ENCODE assay signal across 10 mouse cellular contexts in genomic region chr12:112747606-112747970, GRCm38 (mm10). TPM values are rescaled to one million over a fixed set of nuclear protein-coding genes. Genes with fewer than 3 reads are reported as not detected.
A peak's percentile ranks its signal among the peaks of the same experiment; 100 is the strongest.
DNase-seq lines count a peak whose midpoint lies in the region; ATAC-seq lines count a peak whose summit lies in the region.
"Had no signal": no experiment of that assay in that cellular context is flagged by ENCODE, and none has a peak within 500 bp of the region (broad histone marks: within the 10 kb centered on the region; RNA-seq: fewer than 3 reads in every experiment).

No protein-coding gene starts in this region.

- H3K4me3 ChIP-seq in liver, embryonic 16.5 days (ENCODE audit: low read depth, low read length) = no peak overlapping the region
- H3K4me3 ChIP-seq in liver, embryonic 11.5 days (ENCODE audit: low read depth, low read length) = no peak overlapping the region
- no peak overlapping the region for H3K4me3 ChIP-seq in hindbrain, embryonic 16.5 days (ENCODE audit: low read length)
- no peak overlapping the region for H3K4me3 ChIP-seq in neural tube, embryonic 14.5 days (ENCODE audit: low read depth, low read length)
- H3K4me3 ChIP-seq: left cerebral cortex, adult 2 months had no signal

- H3K4me1 ChIP-seq in liver, embryonic 16.5 days (ENCODE audit: control insufficient read depth, low read depth, low read length) = no peaks in the 10 kb centered on the region; the same call in 1 of the 2 replicates
- H3K4me1 ChIP-seq in liver, embryonic 11.5 days (replicated peaks; ENCODE audit: control insufficient read depth, insufficient read depth, low read length) = 0 out of 2 replicates have a peak, but pooled peaks cover 2% of the 10 kb centered on the region
- peaks cover 8% of the 10 kb centered on the region for H3K4me1 ChIP-seq in hindbrain, embryonic 16.5 days (ENCODE audit: control insufficient read depth, insufficient read depth, low read depth, low read length)
- H3K4me1 ChIP-seq in neural tube, embryonic 14.5 days (ENCODE audit: control insufficient read depth, insufficient read depth, low read length) = peaks cover 15% of the 10 kb centered on the region

- no peak overlapping the region for H3K9ac ChIP-seq in liver, embryonic 16.5 days (ENCODE audit: low read depth, low read length)
- no peak overlapping the region for H3K9ac ChIP-seq in liver, embryonic 11.5 days (ENCODE audit: low read depth, low read length)
- H3K9ac ChIP-seq in hindbrain, embryonic 16.5 days (ENCODE audit: low read depth, low read length) = peak overlapping the region; percentile 20
- no peak overlapping the region for H3K9ac ChIP-seq in neural tube, embryonic 14.5 days (replicated peaks; ENCODE audit: low read depth, low read length)

- H3K9me3 ChIP-seq in liver, embryonic 16.5 days (replicated peaks; ENCODE audit: control insufficient read depth, low read length) = no peaks in the 10 kb centered on the region
- no peaks in the 10 kb centered on the region for H3K9me3 ChIP-seq in liver, embryonic 11.5 days (ENCODE audit: control insufficient read depth, low read length)
- H3K9me3 ChIP-seq in hindbrain, embryonic 16.5 days (ENCODE audit: control insufficient read depth, low read length) = no peaks in the 10 kb centered on the region
- H3K9me3 ChIP-seq in neural tube, embryonic 14.5 days (ENCODE audit: control insufficient read depth, low read length) = no peaks in the 10 kb centered on the region

- no peak overlapping the region for H3K27ac ChIP-seq in liver, embryonic 16.5 days (ENCODE audit: low read length)
- H3K27ac ChIP-seq in liver, embryonic 11.5 days (ENCODE audit: low read depth, low read length) = no peak overlapping the region
- H3K27ac ChIP-seq in hindbrain, embryonic 16.5 days (ENCODE audit: low read depth, low read length) = peak overlapping the region; percentile 77
- peak overlapping the region; percentile 87 for H3K27ac ChIP-seq in neural tube, embryonic 14.5 days (ENCODE audit: low read depth, low read length)
- H3K27ac ChIP-seq: left cerebral cortex, adult 2 months had no signal

- H3K27me3 ChIP-seq in liver, embryonic 16.5 days (ENCODE audit: control insufficient read depth, insufficient read depth, low read depth, low read length) = no peaks in the 10 kb centered on the region
- H3K27me3 ChIP-seq in liver, embryonic 11.5 days (replicated peaks; ENCODE audit: control insufficient read depth, insufficient read depth, low read length) = no peaks in the 10 kb centered on the region
- no peaks in the 10 kb centered on the region for H3K27me3 ChIP-seq in hindbrain, embryonic 16.5 days (replicated peaks; ENCODE audit: control insufficient read depth, insufficient read depth, low read length)
- no peaks in the 10 kb centered on the region for H3K27me3 ChIP-seq in neural tube, embryonic 14.5 days (ENCODE audit: control insufficient read depth, insufficient read depth, low read length)
- H3K27me3 ChIP-seq: Patski had no signal

- DNase-seq in cerebellum, adult 9-11 months = peak; percentile 23
- no peak for DNase-seq in cerebellum, postnatal 10 days
- no peak for DNase-seq in liver, embryonic 11.5 days (ENCODE audit: low spot score)
- no peak for DNase-seq in embryo, embryonic 10.5 days (ENCODE audit: low spot score)
- DNase-seq in frontal cortex, postnatal 14 days (ENCODE audit: low spot score in 2 of 2) = no peak

- ATAC-seq in liver, embryonic 16.5 days (ENCODE audit: low read depth) = 0 out of 2 replicates have a peak, but pooled peaks have one; percentile 7
- ATAC-seq in liver, embryonic 11.5 days (replicated peaks; ENCODE audit: low FRiP score) = no peak
- ATAC-seq in hindbrain, embryonic 16.5 days = 0 out of 2 replicates have a peak, but pooled peaks have one; percentile 3
- ATAC-seq in neural tube, embryonic 14.5 days (ENCODE audit: low read depth) = peak; percentile 10; the same call in 1 of the 2 replicates
- ATAC-seq: Patski had no signal

- no peaks in the 10 kb centered on the region for H3K36me3 ChIP-seq in liver, embryonic 16.5 days (ENCODE audit: control insufficient read depth, insufficient read depth)
- no peaks in the 10 kb centered on the region for H3K36me3 ChIP-seq in liver, embryonic 11.5 days (ENCODE audit: control insufficient read depth, insufficient read depth, low read length)
- peaks cover 8% of the 10 kb centered on the region; the same call in 1 of the 2 replicates for H3K36me3 ChIP-seq in hindbrain, embryonic 16.5 days (ENCODE audit: control insufficient read depth, insufficient read depth, low read length)
- H3K36me3 ChIP-seq in neural tube, embryonic 14.5 days (ENCODE audit: control insufficient read depth, insufficient read depth, low read length) = peaks cover 15% of the 10 kb centered on the region

- WGBS in liver, embryonic 16.5 days (ENCODE audit: insufficient replicate concordance) = 49% methylated on average over 8 of the region's 8 CpGs
- 76% methylated on average over 8 of the region's 8 CpGs for WGBS in liver, embryonic 11.5 days
- 63% methylated on average over 8 of the region's 8 CpGs for WGBS in hindbrain, embryonic 16.5 days
- 73% methylated on average over 8 of the region's 8 CpGs for WGBS in neural tube, embryonic 14.5 days

- no peak overlapping the region for H3K4me2 ChIP-seq in liver, embryonic 16.5 days (ENCODE audit: low read depth, low read length)
- H3K4me2 ChIP-seq in liver, embryonic 11.5 days = no peak overlapping the region
- H3K4me2 ChIP-seq in hindbrain, embryonic 16.5 days (ENCODE audit: low read length) = no peak overlapping the region
- H3K4me2 ChIP-seq in neural tube, embryonic 14.5 days (ENCODE audit: low read depth, low read length) = no peak overlapping the region

RNA-seq across cellular contexts. Expression of gene Pld4, which starts 12.9 kb away (rescaled TPM):
- 19.4 and 20.3 TPM in 2 replicates for polyA plus RNA-seq in liver, embryonic 16.5 days (2015; fragmentation: Nextera tagmentation; extraction: Ambion mirVana)
- polyA plus RNA-seq in liver, embryonic 11.5 days (2014; fragmentation: Nextera tagmentation; extraction: Ambion mirVana) = 6.3 and 7.4 TPM in 2 replicates
- 5.6 and 7.0 TPM in 2 replicates for polyA plus RNA-seq in hindbrain, embryonic 16.5 days (2015; fragmentation: Nextera tagmentation; extraction: Ambion mirVana)
- 4.5 and 6.9 TPM in 2 replicates for polyA plus RNA-seq in neural tube, embryonic 14.5 days (2014; fragmentation: Nextera tagmentation; extraction: Ambion mirVana)

RNA-seq across cellular contexts. Expression of gene Cep170b, which starts 27.3 kb away (rescaled TPM):
- 2.8 and 3.6 TPM in 2 replicates for polyA plus RNA-seq in liver, embryonic 16.5 days (2015; fragmentation: Nextera tagmentation; extraction: Ambion mirVana)
- 7.9 and 8.0 TPM in 2 replicates for polyA plus RNA-seq in liver, embryonic 11.5 days (2014; fragmentation: Nextera tagmentation; extraction: Ambion mirVana)
- polyA plus RNA-seq in hindbrain, embryonic 16.5 days (2015; fragmentation: Nextera tagmentation; extraction: Ambion mirVana) = 29.5 and 30.6 TPM in 2 replicates
- polyA plus RNA-seq in neural tube, embryonic 14.5 days (2014; fragmentation: Nextera tagmentation; extraction: Ambion mirVana) = 33.2 and 36.1 TPM in 2 replicates

RNA-seq across cellular contexts. Expression of gene Ahnak2, which starts 54.9 kb away (rescaled TPM):
- polyA plus RNA-seq in liver, embryonic 16.5 days (2015; fragmentation: Nextera tagmentation; extraction: Ambion mirVana) = 0.08 and 0.26 TPM in 2 replicates
- polyA plus RNA-seq in liver, embryonic 11.5 days (2014; fragmentation: Nextera tagmentation; extraction: Ambion mirVana) = 0.23 and 0.34 TPM in 2 replicates
- 3.4 and 3.7 TPM in 2 replicates for polyA plus RNA-seq in hindbrain, embryonic 16.5 days (2015; fragmentation: Nextera tagmentation; extraction: Ambion mirVana)
- 3.1 and 4.9 TPM in 2 replicates for polyA plus RNA-seq in neural tube, embryonic 14.5 days (2014; fragmentation: Nextera tagmentation; extraction: Ambion mirVana)

Comparison
In these comparisons a context has a peak if more than half of its experiments do, and no peak if none do; other contexts are left out.
1. H3K27ac ChIP-seq: peak in hindbrain, embryonic 16.5 days (single experiment) and neural tube, embryonic 14.5 days (single experiment); none in liver, embryonic 16.5 days (single experiment) and liver, embryonic 11.5 days (single experiment).